Comparison of ENCODE assay signal across 28 mouse cellular contexts in the genomic region with DNA sequence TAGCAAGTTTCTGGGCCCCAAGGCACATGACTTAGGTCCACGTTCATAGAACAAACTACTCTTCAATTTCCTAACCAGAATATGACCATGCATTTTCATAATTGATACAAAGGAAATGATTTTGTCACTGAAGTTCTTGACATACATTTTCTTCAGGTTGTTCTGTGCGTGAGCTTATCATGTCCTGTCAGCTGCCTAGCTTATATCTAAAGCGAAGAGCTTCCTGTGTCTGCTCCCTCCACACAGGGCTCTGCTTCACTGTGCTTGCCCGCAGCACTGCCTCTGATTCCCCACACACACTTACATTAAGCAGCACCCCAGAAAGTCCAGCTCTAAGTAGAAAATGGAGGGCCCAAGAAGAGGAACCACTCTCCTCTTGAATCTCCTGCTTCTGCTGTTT.
DNase-seq lines count a peak whose midpoint lies in the region; ATAC-seq and TF ChIP-seq lines count a peak whose summit lies in the region.
"Had no signal": no experiment of that assay in that cellular context is flagged by ENCODE, and none has a peak within 500 bp of the region (broad histone marks: within the 10 kb centered on the region; RNA-seq: fewer than 3 reads in every experiment).

No protein-coding gene starts in this region.

- no peaks in the 10 kb centered on the region for H3K9me3 ChIP-seq in heart, embryonic 13.5 days
- H3K9me3 ChIP-seq in heart, embryonic 11.5 days (replicated peaks; ENCODE audit: control insufficient read depth, low read length) = no peaks in the 10 kb centered on the region
- H3K9me3 ChIP-seq: forebrain, embryonic 10.5 days; heart, embryonic 10.5 days; hindbrain, embryonic 10.5 days; limb, embryonic 15.5 days; midbrain, embryonic 15.5 days; neural tube, embryonic 13.5 days; stomach, embryonic 15.5 days had no signal

- H3K4me1 ChIP-seq in heart, embryonic 13.5 days = peaks cover 45% of the 10 kb centered on the region
- peaks cover 14% of the 10 kb centered on the region for H3K4me1 ChIP-seq in heart, embryonic 11.5 days (ENCODE audit: control insufficient read depth, insufficient read depth, low read length)
- peaks cover 22% of the 10 kb centered on the region for H3K4me1 ChIP-seq in thymus, adult 2 months (replicated peaks; ENCODE audit: control insufficient read depth, insufficient read depth, low read length)
- H3K4me1 ChIP-seq: midbrain, embryonic 15.5 days; stomach, embryonic 15.5 days had no signal

- no peak for TF ChIP-seq CTCF in thymus, adult 2 months (IDR thresholded peaks at IDR 0.05; ENCODE audit: borderline replicate concordance, control insufficient read depth, extremely low read depth, insufficient read depth, low read length, poor library complexity)

- H3K4me2 ChIP-seq in heart, embryonic 13.5 days = no peak overlapping the region
- H3K4me2 ChIP-seq in heart, embryonic 11.5 days = no peak overlapping the region
- H3K4me2 ChIP-seq: limb, embryonic 15.5 days; lung, embryonic 14.5 days; midbrain, embryonic 15.5 days; neural tube, embryonic 13.5 days; stomach, embryonic 15.5 days had no signal

- no peak overlapping the region for H3K4me3 ChIP-seq in heart, embryonic 13.5 days
- no peak overlapping the region for H3K4me3 ChIP-seq in heart, embryonic 11.5 days (ENCODE audit: low read depth, low read length)
- no peak overlapping the region for H3K4me3 ChIP-seq in thymus, adult 2 months (ENCODE audit: control insufficient read depth, insufficient read depth, low read length)
- H3K4me3 ChIP-seq: forebrain, embryonic 10.5 days; heart, embryonic 10.5 days; hindbrain, embryonic 10.5 days; limb, embryonic 15.5 days; midbrain, embryonic 15.5 days; neural tube, embryonic 13.5 days; stomach, embryonic 15.5 days had no signal

- H3K27me3 ChIP-seq in heart, embryonic 13.5 days (replicated peaks) = no peaks in the 10 kb centered on the region
- no peaks in the 10 kb centered on the region for H3K27me3 ChIP-seq in heart, embryonic 11.5 days (ENCODE audit: control insufficient read depth, insufficient read depth, low read length)
- no peaks in the 10 kb centered on the region for H3K27me3 ChIP-seq in thymus, adult 2 months (ENCODE audit: control insufficient read depth, insufficient read depth, low read length)
- H3K27me3 ChIP-seq: limb, embryonic 15.5 days; midbrain, embryonic 15.5 days; neural tube, embryonic 13.5 days; stomach, embryonic 15.5 days had no signal

- DNase-seq in thymus, adult 2 months = no peak
- DNase-seq in thymus, adult 18-20 months = no peak
- peak; percentile 54 for DNase-seq in thymus, postnatal 4 days
- no peak for DNase-seq in left cerebral cortex, postnatal 36 days (ENCODE audit: low spot score in 2 of 2)
- DNase-seq in spleen, postnatal 4 days (ENCODE audit: low spot score in 2 of 2) = no peak
- DNase-seq: adrenal gland, adult 8-10 months; cerebellum, adult 8-10 months; cerebellum, postnatal 36 days; forebrain, postnatal 0 days; gastrocnemius, postnatal 36 days; heart, postnatal 10 days; kidney, adult 9 months; kidney, postnatal 14 days; lung, embryonic 14.5 days; right cerebral cortex, adult 18-20 months; right cerebral cortex, postnatal 4 days had no signal

- TF ChIP-seq POLR2A in thymus, adult 2 months (IDR thresholded peaks at IDR 0.05; ENCODE audit: control insufficient read depth, extremely low read depth, insufficient read depth, low read length, poor library complexity) = no peak

- peaks cover 27% of the 10 kb centered on the region for H3K36me3 ChIP-seq in heart, embryonic 13.5 days
- no peaks in the 10 kb centered on the region; the same call in 1 of the 2 replicates for H3K36me3 ChIP-seq in heart, embryonic 11.5 days (ENCODE audit: control insufficient read depth, insufficient read depth, low read length)
- no peaks in the 10 kb centered on the region for H3K36me3 ChIP-seq in thymus, adult 2 months (ENCODE audit: control insufficient read depth, insufficient read depth, low read length)
- H3K36me3 ChIP-seq: forebrain, embryonic 10.5 days; hindbrain, embryonic 10.5 days; midbrain, embryonic 15.5 days; neural tube, embryonic 13.5 days; stomach, embryonic 15.5 days had no signal

- 56% methylated on average over 4 of the region's 4 CpGs for WGBS in heart, embryonic 13.5 days
- WGBS in heart, embryonic 11.5 days (ENCODE audit: insufficient replicate concordance) = 46% methylated on average over 4 of the region's 4 CpGs
- 20% methylated on average over 4 of the region's 4 CpGs for WGBS in thymus, adult 2 months

- no peak overlapping the region; the same call in 1 of the 2 replicates for H3K9ac ChIP-seq in heart, embryonic 13.5 days
- no peak overlapping the region for H3K9ac ChIP-seq in heart, embryonic 11.5 days (ENCODE audit: low read depth, low read length)
- H3K9ac ChIP-seq: forebrain, postnatal 0 days; limb, embryonic 15.5 days; lung, embryonic 14.5 days; midbrain, embryonic 15.5 days; neural tube, embryonic 13.5 days; stomach, embryonic 15.5 days had no signal

- ATAC-seq in heart, embryonic 13.5 days (ENCODE audit: extremely low read depth, insufficient number of reproducible peaks, low FRiP score, low TSS enrichment) = no peak
- ATAC-seq in heart, embryonic 11.5 days (replicated peaks; ENCODE audit: insufficient number of reproducible peaks, low FRiP score, low TSS enrichment) = no peak
- peak; percentile 89 for ATAC-seq in megakaryocyte-erythroid progenitor cell, adult 5-6 weeks (replicated peaks; ENCODE audit: low FRiP score, low TSS enrichment, poor library complexity, severe bottlenecking)
- ATAC-seq: activated CD4-positive, CD25-positive, alpha-beta regulatory T cell, adult 4 months; forebrain, postnatal 0 days; hindbrain, postnatal 0 days; midbrain, embryonic 15.5 days had no signal

- intact Hi-C loops in left cerebral cortex, postnatal 36 days (cut with DNase I) = no loop called here

- H3K27ac ChIP-seq in heart, embryonic 13.5 days (replicated peaks) = peak overlapping the region; percentile 6; the same call in 1 of the 2 replicates
- H3K27ac ChIP-seq in heart, embryonic 11.5 days (ENCODE audit: low read depth, low read length) = no peak overlapping the region
- peak overlapping the region; percentile 22; the same call in 1 of the 2 replicates for H3K27ac ChIP-seq in thymus, adult 2 months (ENCODE audit: control insufficient read depth, insufficient read depth, low read length)
- H3K27ac ChIP-seq: forebrain, embryonic 10.5 days; hindbrain, embryonic 10.5 days; hindbrain, postnatal 0 days; midbrain, embryonic 15.5 days; neural tube, embryonic 13.5 days; stomach, embryonic 15.5 days had no signal
